Mouse (Mus musculus) small intestine, adult 2 months (tissue): Measurements from ENCODE around the gene Ino80e.

Source experiments
- CTCF ChIP-seq: fragments of 200-500 bp; IDR thresholded peaks from 2 replicates; pipeline ENCODE4 v1.5.1; 2012; ENCODE audit warnings: low read depth, mild to moderate bottlenecking, control low read depth, inconsistent platforms, low read length, moderate library complexity, mixed read lengths; ENCODE audit not compliant: insufficient replicate concordance, insufficient read length; ENCODE audit errors: extremely low read depth
- POLR2A ChIP-seq: fragments of 200-500 bp; IDR thresholded peaks from 2 replicates; pipeline ENCODE4 v1.6.1; 2012; ENCODE audit warnings: low read depth, mild to moderate bottlenecking, control low read depth, inconsistent platforms, low read length, moderate library complexity

DNA sequence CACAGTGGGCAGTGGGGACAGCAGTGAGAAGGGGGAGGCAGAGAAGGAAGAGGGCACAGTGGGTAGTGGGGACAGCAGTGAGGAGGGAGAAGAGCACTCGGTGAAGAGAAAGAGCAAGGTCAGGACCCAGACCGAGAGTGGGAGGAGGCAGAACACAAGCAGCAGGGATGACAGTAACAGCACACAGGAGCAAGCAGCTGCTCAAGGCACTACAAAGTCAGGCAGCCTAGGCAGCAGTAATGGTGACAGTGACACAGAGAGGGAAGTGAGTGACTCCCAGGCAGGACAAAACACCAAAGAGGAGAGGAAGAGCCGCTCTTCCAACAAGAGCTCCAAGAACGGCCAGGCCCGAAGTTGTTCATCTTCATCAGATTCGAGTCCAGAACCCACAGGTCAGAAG lies 1.6 kb upstream of the Ino80e start:
- TF ChIP-seq CTCF (no peak), POLR2A (no peak)
